Mouse (Mus musculus) kidney, adult 11 months (tissue): ENCODE measurements around the gene Mad2l1bp.

Experiments used
- DNase-seq: peaks from one replicate; pipeline ENCODE4 v3.0.0; 2022

Gene Mad2l1bp

GRCm38 (mm10) chr17:46152847-46153782 is at the start of gene Mad2l1bp:
Mad2l1bp (minus strand) TSS chr17:46153553.
- DNase-seq = peak; percentile 92

- DNase-seq = no peak
Measured at GRCm38 (mm10) chr17:46203078-46203477, 49.7 kb upstream of the Mad2l1bp start.

- peak; percentile 92 for DNase-seq
Measured at GRCm38 (mm10) chr17:46202421-46203071, 49.2 kb upstream of the Mad2l1bp start, which contains the start of the genes Polh and Xpo5. Polh (minus strand) TSS chr17:46202645. Xpo5 (plus strand) TSS chr17:46202782.

- DNase-seq = no peak
Measured at GRCm38 (mm10) chr17:46201151-46201550, 47.8 kb upstream of the Mad2l1bp start.

GRCm38 (mm10) chr17:46188829-46189228 is 35.5 kb upstream of the Mad2l1bp start:
- no peak for DNase-seq

- DNase-seq = no peak
Measured at GRCm38 (mm10) chr17:46182273-46182672, 28.9 kb upstream of the Mad2l1bp start.

- no peak for DNase-seq
Measured at GRCm38 (mm10) chr17:46170538-46170937, 17.2 kb upstream of the Mad2l1bp start.

GRCm38 (mm10) chr17:46168768-46169167 is 15.4 kb upstream of the Mad2l1bp start:
- no peak for DNase-seq

GRCm38 (mm10) chr17:46168318-46168717 is 15.0 kb upstream of the Mad2l1bp start:
- no peak for DNase-seq

GRCm38 (mm10) chr17:46167014-46167413 is 13.7 kb upstream of the Mad2l1bp start:
- DNase-seq = peak; percentile 47

- no peak for DNase-seq
Measured at GRCm38 (mm10) chr17:46166270-46166669, 12.9 kb upstream of the Mad2l1bp start.

GRCm38 (mm10) chr17:46165460-46165859 is 12.1 kb upstream of the Mad2l1bp start:
- DNase-seq = no peak

- DNase-seq = no peak
Measured at GRCm38 (mm10) chr17:46164791-46165190, 11.4 kb upstream of the Mad2l1bp start.

GRCm38 (mm10) chr17:46164301-46164700 is 10.9 kb upstream of the Mad2l1bp start:
- DNase-seq = no peak

- peak; percentile 64 for DNase-seq
Measured at GRCm38 (mm10) chr17:46162951-46163421, 9.6 kb upstream of the Mad2l1bp start.

- DNase-seq = no peak
Measured at GRCm38 (mm10) chr17:46162551-46162950, 9.2 kb upstream of the Mad2l1bp start.

- DNase-seq = no peak
Measured at GRCm38 (mm10) chr17:46161710-46162109, 8.4 kb upstream of the Mad2l1bp start.

GRCm38 (mm10) chr17:46161179-46161578 is 7.8 kb upstream of the Mad2l1bp start:
- no peak for DNase-seq

GRCm38 (mm10) chr17:46160686-46161085 is 7.3 kb upstream of the Mad2l1bp start, which contains the start of gene Gtpbp2:
Gtpbp2 (plus strand) TSS chr17:46161032.
- peak; percentile 99 for DNase-seq

- peak; percentile 95 for DNase-seq
Measured at GRCm38 (mm10) chr17:46160090-46160662, 6.8 kb upstream of the Mad2l1bp start.

GRCm38 (mm10) chr17:46159236-46159635 is 5.9 kb upstream of the Mad2l1bp start:
- no peak for DNase-seq

- DNase-seq = no peak
Measured at GRCm38 (mm10) chr17:46157131-46157530, 3.8 kb upstream of the Mad2l1bp start.

GRCm38 (mm10) chr17:46156680-46157079 is 3.3 kb upstream of the Mad2l1bp start:
- DNase-seq = no peak
